Mouse (Mus musculus): Measurements from ENCODE around the gene Gm3625.

Gene Gm3625

GRCm38 (mm10) chr12:4592541-4593165 is at the start of gene Gm3625, which contains the start of gene Itsn2:
Gm3625 (minus strand) TSS chr12:4592927.
Itsn2 (plus strand) TSS chr12:4592638.
- peak; percentile 78 for DNase-seq (ENCODE audit: low spot score)

GRCm38 (mm10) chr12:4640737-4641136 is 48.0 kb upstream of the Gm3625 start:
- no peak for DNase-seq (ENCODE audit: low spot score)

GRCm38 (mm10) chr12:4638438-4638837 is 45.7 kb upstream of the Gm3625 start:
- DNase-seq (ENCODE audit: low spot score), result no peak

- DNase-seq (ENCODE audit: low spot score), result no peak
Observed at GRCm38 (mm10) chr12:4632957-4633356, 40.2 kb upstream of the Gm3625 start.

GRCm38 (mm10) chr12:4624201-4624600 is 31.5 kb upstream of the Gm3625 start:
- DNase-seq (ENCODE audit: low spot score), result no peak

- DNase-seq (ENCODE audit: low spot score), result no peak
Observed at GRCm38 (mm10) chr12:4614722-4615121, 22.0 kb upstream of the Gm3625 start.

GRCm38 (mm10) chr12:4606625-4607024 is 13.9 kb upstream of the Gm3625 start:
- DNase-seq (ENCODE audit: low spot score), result no peak

- no peak for DNase-seq (ENCODE audit: low spot score)
Observed at GRCm38 (mm10) chr12:4599713-4600112, 7.0 kb upstream of the Gm3625 start.

- DNase-seq (ENCODE audit: low spot score), result no peak
Observed at GRCm38 (mm10) chr12:4598666-4599428, 6.1 kb upstream of the Gm3625 start.

- DNase-seq (ENCODE audit: low spot score), result no peak
Observed at GRCm38 (mm10) chr12:4595055-4595454, 2.3 kb upstream of the Gm3625 start.

GRCm38 (mm10) chr12:4593930-4594391 is 1.2 kb upstream of the Gm3625 start:
- no peak for DNase-seq (ENCODE audit: low spot score)

GRCm38 (mm10) chr12:4593166-4593929 is 621 bp upstream of the Gm3625 start:
- DNase-seq (ENCODE audit: low spot score), result peak; percentile 52

- peak; percentile 15 for DNase-seq (ENCODE audit: low spot score)
Observed at GRCm38 (mm10) chr12:4592025-4592424, 702 bp downstream of the Gm3625 start.

- no peak for DNase-seq (ENCODE audit: low spot score)
Observed at GRCm38 (mm10) chr12:4588603-4589002, 4.1 kb downstream of the Gm3625 start.

- no peak for DNase-seq (ENCODE audit: low spot score)
Observed at GRCm38 (mm10) chr12:4587846-4588245, 4.9 kb downstream of the Gm3625 start.

GRCm38 (mm10) chr12:4582326-4582725 is 10.4 kb downstream of the Gm3625 start:
- DNase-seq (ENCODE audit: low spot score), result no peak

- no peak for DNase-seq (ENCODE audit: low spot score)
Observed at GRCm38 (mm10) chr12:4574065-4574464, 18.7 kb downstream of the Gm3625 start.

- peak; percentile 75 for DNase-seq (ENCODE audit: low spot score)
Observed at GRCm38 (mm10) chr12:4571864-4572263, 20.9 kb downstream of the Gm3625 start.

- DNase-seq (ENCODE audit: low spot score), result no peak
Observed at GRCm38 (mm10) chr12:4558475-4559279, 34.0 kb downstream of the Gm3625 start.

GRCm38 (mm10) chr12:4558013-4558412 is 34.7 kb downstream of the Gm3625 start:
- DNase-seq (ENCODE audit: low spot score), result no peak

GRCm38 (mm10) chr12:4557436-4557835 is 35.3 kb downstream of the Gm3625 start:
- DNase-seq (ENCODE audit: low spot score), result no peak

GRCm38 (mm10) chr12:4556891-4557290 is 35.8 kb downstream of the Gm3625 start:
- no peak for DNase-seq (ENCODE audit: low spot score)

Measured in embryo, embryonic 10.5 days (tissue).